Mouse (Mus musculus): ENCODE results near the gene Ndufb7.
A peak's percentile ranks its signal among the peaks of the same experiment; 100 is the strongest.
"Not testable (repeated sequence)": the region's sequence is repeated elsewhere in the genome, so short reads cannot be mapped to it uniquely, and the experiment has no call there.

Gene Ndufb7

DNA sequence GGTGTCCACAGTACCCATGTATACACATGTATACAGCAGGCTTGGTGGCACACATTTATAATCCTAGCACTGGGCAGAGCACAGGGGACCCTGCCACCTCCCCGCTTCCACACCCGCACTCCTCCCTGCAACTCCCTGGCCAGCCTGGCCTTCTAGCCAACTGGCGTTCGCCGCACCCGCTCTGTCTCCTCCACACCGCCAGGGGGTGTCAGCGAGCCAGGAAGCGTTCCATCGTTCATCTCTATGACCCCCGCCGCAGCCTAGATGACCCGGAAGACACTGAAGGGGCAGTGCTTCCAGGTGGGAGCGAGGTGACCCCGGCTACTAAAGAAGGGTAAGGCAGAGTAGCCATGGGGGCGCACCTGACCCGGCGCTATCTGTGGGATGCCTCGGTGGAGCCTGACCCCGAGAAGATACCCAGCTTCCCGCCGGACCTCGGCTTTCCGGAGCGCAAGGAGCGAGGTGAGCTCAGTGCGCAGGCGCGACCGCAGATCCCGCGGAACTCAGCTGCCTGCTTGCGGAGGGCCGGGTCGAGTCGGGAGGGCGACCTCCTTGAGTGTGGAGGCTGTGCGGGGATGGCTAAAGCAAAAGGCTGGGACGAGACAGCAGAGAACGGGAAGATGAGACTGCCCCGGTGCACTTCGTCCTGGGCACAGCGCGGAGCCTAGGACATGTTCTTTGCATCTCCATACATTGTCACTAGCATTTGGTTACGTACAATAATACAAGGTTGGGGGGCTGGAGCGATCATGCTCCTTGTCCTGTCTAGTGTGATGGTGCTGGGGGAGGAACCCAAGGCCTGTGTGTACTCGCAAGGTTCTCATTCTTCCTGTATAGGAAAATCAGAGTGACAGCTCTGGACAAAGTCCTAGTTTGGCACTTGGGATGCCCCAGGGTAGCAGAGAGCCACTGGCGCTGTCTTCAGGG is at the start of gene Ndufb7:
Gene Ndufb7, plus strand, starts transcription at position 203 of the 927 bp plus-strand sequence.
- DNase-seq (ENCODE audit: low spot score): peak; percentile 88

DNA sequence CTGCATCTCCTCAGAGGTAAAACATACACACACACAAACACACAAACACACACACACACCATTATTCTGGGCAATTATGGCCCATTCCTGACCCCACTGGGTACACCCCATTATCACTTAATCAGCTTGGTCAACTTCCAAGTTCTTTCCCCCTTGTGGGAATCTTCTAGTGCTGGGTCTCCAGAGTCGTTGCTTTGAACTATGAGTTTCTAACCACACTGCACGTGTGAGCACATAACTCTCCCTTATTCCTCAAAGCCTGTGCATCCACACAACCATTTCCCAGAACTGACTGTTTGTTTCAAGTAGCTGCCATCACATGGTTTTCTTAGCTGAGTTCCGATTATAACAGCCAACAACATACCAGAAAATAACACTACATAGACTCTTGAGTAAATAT is 46.0 kb upstream of the Ndufb7 start:
- no peak for DNase-seq (ENCODE audit: low spot score)

DNA sequence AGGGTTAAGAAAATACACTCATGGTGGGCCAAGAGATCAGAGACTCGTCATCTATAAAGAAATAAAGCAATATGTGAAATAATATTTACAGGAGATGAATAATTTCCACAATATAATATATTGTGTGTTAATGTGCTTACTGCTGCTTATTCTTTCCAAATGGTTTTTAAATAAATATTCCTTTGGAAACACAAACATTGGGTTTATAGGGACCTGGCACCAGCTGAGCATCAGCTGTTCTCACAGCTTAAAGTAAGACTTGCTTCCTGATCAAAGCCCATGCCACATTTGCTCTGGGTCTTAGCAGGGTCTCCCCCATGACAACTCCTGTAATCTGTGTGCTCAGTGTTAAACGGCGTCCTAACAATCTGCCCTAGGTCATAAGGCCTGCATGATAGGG is 45.6 kb upstream of the Ndufb7 start:
- not testable (repeated sequence) for DNase-seq (ENCODE audit: low spot score)

DNA sequence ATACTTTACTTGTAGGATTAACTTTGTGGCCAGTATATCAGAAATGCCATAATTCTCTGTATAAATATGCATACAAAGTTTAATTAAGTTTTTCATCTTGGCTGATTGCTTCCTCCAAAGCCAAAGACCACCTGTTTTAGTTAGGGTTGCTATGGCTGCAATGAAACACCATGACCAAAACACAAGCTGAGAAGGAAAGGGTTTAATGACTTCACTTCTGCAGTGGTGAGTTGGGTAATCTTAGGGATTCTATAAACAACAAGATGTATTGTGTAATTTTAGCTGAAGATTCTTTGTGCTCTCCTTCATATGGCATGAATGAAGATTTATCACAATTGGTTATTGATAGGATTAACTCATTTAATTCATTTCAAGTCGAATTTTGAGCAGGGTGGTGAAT is 45.2 kb upstream of the Ndufb7 start:
- DNase-seq (ENCODE audit: low spot score): no peak

DNA sequence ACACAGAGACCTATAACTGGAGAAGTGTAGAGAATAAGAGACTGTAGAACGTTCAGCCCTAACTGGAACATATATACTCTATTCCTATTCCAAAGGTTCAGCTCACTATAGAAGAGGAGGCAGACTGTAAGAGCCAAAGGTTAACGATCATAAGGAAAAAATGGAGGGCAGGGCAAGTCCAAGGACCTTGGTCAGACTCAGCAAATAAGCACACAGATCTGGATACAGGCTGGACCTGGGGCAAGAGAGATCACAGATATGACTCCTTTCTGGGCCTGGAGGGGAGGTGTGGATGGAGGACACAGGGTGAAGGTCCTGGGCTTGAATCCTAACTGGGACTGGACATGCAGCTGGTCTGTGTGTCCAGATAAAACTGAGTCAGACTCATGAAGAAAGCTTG is 31.7 kb upstream of the Ndufb7 start:
- DNase-seq (ENCODE audit: low spot score): no peak

DNA sequence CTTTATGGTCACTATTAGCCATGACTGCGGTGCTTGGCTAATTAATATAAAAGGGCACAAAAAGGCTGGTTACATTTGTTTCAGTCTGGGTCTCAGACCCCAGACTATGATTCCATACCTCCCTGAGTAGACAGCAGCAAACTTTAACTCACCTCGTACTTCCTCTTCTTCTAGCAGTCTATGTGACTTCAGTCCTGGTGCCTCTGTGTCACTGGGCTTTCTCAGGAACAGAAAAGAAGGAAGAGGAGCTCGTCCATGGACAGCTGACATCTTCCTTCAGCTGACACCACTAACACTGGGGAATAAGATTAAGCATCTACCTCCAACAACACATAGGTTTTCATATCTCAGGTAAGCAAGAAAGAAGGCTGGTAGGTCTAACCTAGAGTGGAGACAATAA is 30.7 kb upstream of the Ndufb7 start, which contains the start of gene Olfr370:
Gene Olfr370, plus strand, starts transcription at position 45 of the 400 bp plus-strand sequence.
- DNase-seq (ENCODE audit: low spot score): no peak

DNA sequence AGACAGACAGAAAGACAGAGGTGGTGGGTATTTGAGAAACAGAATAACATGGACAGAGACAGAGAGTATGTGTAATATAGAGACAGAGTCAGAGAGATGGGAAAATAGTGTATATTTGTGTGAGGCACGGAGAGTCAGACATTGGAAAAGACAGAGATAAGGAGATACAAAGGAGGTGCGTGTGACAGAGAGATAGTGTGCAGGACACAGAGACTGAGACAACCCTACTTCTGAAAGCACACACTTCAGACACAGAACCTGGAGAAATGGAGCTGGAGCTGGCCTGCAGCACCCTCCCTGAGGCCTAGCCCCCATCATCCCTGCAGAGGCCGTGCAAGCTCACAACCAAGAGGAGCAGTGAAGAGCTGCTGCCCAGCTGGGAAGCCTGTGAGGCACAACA is 3.8 kb upstream of the Ndufb7 start:
- no peak for DNase-seq (ENCODE audit: low spot score)

DNA sequence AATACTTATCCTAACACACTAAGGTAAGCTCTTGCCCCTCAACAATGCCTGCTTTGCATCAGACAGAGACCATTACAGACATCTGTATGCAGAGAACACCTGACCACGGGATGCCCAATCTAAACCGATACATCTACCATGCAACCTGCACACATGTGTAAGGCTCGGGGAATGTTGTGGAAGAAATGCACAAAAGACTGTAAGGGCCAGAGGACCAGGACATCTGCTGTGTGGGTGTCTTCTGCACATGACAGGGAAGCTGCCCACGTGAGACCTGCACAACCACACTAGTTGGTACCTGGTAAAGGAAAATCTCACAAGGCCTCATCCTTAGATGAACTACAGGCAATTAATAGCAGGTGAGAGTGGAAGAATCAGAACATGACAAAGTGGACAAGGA is 3.2 kb upstream of the Ndufb7 start:
- no peak for DNase-seq (ENCODE audit: low spot score)

DNA sequence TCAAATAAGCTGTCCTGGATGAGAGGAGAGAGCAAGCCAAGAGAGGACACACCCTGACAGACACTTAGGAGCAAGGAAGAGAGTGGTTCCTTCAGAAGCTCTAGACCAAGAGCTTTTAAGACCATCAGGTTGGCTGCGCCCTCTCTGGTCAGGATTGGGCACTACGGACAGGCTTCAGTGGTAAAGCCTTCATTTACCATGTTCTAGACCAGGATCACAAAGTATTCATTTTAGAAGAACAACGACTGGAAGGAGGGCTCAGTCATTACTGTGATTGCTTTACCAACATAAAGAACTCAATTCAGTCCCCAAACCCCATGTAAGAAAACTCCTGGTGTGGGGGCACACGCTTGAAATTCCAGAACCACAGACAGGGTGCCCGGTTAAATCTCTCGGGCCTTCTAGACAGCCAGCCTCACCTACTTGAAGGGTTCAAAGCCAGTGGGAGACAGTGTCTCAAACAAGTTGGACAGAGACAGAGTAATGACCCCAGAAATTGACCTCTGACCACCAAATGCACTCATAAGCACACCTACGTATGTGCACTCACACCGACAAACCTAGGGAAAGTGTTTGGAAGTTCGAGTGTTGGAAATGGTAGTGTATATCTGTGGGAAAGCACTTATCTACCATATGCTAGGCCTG is 618 bp upstream of the Ndufb7 start:
- no peak for DNase-seq (ENCODE audit: low spot score)

DNA sequence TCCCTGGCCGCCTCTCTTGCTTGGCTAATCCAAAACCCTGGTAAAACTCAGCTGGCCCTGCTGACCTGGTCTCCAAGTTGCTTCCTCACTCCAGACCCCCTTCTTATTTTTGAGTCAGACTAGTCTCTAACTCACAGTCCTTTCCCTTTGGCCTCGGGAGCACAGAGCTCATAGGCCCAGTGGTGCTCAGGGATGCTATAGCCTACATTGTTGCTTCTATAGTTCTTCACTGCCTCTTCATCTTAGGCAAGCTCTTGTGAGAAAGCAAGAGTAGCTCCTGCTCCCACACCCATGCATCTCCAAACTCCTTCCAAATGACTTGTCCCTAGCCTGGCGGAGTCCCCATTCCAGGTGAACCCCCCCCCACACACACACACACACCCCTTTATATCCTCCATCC is 1.2 kb downstream of the Ndufb7 start:
- DNase-seq (ENCODE audit: low spot score): no peak

DNA sequence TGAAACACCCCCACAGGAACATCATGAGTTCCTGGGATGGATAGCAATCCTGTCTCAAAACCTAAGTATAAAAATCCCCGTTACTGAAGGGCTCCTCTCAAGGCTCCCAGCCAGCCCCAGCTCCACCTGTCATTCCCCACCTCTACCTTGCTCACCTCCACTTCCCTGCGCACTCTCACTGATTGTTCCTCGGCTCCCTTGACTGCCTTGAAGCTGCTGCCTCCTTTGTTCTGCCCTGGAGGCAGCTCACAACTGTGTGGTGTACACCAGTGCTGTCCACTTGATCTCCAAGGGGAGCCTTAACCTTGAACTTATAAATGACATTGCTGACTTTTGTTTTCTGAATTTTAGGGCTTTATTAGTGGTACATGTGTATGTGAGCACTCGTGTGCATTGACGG is 1.7 kb downstream of the Ndufb7 start:
- no peak for DNase-seq (ENCODE audit: low spot score)

DNA sequence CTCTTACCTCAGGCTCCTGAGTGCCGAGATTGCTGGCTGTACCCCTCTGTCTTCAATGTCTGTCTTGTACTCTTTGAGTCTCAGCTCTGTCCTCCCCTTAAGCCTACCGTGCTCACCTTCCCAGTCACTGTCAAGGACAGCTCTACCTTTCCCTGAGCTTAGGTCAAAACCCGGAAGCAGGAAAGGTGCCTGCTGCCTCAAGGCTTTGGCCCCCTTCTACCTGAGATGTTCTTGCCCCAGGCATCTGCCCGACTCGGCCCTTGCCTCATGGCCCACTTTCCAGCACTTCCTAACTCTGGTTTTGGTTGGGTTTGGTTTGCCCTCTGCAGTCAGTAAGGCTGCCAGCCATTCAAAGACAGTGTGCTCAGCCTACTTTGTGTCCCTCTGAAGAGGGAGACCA is 2.3 kb downstream of the Ndufb7 start:
- DNase-seq (ENCODE audit: low spot score): no peak

DNA sequence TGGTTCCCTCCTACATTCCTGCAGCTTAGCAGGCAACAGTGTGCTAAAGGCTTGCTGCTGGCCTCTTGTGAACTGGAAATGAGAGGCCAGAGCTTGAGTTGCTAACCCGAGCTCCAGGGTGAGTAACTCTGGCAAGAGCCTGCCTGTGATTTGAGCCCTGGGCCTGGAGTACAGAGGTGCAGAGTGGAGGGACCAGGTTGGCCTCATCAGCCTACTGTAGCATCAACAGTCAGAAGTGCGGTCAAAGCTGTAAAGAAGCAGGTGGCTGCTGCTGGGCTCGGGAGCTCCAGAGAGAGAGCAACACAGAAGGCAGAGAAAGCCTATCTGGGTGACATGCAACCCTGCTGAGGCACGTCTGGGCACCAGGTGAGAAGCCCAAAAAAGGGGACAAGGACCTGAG is 2.7 kb downstream of the Ndufb7 start:
- no peak for DNase-seq (ENCODE audit: low spot score)

DNA sequence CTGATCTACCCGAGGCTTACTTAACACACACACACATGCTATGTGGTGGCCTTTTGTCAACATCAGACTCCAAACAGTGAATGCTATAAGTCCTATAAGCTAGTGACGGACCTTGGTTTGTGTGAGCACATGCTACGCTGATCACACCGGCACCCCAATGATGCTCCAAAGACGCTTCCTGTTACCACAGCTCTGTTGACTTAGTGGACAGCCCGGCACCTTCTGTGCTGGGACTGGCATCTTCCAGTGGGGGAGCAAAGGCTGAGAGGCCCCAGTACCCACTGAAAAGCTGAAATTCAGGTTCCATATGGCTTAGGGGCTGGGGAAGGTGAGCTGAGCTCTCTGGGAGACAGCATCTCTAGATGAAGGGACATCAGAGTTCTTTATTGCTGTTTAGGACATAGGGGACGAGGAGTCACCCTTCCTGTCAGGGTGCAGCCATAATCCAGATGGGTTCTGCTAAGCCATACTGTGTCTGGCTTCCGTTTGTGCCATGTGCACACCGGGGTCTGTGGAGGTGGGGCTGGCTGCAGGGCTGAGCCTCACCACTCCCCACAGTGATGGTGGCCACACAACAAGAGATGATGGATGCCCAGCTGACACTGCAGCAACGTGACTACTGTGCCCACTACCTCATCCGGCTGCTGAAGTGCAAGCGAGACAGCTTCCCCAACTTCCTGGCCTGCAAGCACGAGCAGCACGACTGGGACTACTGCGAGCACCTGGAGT is 4.0 kb downstream of the Ndufb7 start:
- DNase-seq (ENCODE audit: low spot score): no peak

DNA sequence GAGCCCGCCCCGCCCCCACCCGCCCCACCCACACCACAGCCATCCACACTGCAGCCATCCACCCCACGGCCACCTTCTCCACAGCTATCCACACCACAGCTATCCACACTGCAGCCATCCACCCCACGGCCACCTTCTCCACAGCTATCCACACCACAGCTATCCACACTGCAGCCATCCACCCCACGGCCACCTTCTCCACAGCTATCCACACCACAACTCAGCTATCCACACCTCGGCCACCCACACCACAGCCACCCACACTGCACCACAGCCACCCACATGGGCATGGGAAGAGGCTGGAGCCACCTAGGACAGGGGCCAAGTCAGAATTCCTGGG is 4.5 kb downstream of the Ndufb7 start:
- DNase-seq (ENCODE audit: low spot score): not testable (repeated sequence)

DNA sequence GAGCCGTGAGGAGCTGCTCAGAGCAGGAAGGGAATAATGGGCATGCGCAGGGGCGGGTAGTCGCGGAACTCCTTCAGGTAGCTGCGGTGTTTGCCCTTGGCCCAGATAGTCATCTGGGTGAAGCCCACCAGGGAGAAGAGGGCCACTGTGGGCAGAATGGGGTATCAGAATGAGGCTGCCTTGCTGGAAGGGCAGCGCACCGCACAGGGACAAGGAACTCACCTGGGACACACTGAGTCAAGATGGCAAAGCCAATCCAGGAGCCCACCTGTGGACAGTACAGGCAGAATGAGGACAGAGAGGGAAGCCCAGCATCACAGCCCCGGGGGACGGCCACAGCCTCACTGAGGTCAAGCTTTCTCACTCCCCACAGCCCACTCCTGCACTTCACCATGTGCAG is 5.3 kb downstream of the Ndufb7 start:
- DNase-seq (ENCODE audit: low spot score): no peak

DNA sequence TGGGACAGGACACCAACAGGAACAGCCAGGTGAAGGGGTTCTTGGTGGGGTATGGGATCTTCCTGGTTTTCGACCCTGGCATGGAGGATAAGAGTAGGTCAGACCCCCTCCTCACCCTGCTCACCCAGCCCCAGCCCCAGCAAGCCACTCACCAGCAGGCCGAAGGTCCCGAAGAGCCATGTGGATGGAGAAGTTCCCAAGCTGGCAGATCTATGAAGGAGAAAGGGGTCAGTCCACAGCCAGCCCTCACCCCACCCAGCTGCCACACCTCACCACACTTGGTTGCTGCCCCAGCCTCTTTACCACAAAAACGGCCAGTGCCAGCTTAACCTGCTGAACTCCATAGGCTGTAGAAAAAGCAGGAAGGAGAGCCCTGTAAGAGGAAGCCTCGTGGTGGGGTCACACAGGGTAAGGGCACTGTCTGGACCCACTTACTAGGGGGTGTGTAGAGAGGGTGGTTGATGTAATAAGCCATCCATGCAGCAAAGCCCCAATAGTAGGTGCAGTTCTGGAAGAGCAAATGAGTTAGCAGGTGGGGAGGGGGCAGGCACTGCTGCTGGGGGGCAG is 5.9 kb downstream of the Ndufb7 start:
- no peak for DNase-seq (ENCODE audit: low spot score)

DNA sequence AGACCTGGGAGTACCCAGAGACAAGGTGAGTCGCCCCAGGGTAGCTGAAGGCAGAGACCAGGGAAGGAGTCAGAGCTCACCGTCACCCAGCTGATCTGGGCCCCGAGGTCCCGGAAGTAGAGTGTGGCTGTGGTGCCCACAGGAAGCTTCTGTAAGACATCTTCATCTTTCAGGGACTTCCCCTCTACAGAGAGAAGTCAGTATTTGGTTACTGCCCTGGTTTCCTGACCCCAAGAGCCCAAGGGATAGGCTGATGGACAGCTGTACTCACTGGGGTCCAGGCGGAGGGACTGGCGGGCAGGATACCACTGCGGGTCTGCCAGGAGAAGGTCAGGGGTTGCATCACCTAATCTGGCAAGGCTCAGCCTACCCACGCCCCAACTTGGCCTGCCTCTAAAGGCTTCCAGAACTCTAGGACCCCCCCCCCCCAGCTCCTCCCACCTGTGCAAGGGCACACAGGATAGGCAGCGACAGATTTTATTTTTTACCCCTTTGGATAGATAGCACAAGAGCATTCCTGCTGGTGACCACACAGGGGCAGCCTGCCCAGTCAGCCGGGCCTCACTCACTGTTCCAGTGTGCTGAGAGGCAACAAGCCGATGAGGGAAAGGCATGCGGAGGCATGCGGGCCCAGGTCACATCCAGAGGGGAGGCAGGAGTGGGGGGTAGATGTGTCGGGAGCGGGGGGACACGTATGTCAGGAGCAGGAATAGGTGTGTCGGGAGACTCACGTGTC is 6.8 kb downstream of the Ndufb7 start:
- no peak for DNase-seq (ENCODE audit: low spot score)

DNA sequence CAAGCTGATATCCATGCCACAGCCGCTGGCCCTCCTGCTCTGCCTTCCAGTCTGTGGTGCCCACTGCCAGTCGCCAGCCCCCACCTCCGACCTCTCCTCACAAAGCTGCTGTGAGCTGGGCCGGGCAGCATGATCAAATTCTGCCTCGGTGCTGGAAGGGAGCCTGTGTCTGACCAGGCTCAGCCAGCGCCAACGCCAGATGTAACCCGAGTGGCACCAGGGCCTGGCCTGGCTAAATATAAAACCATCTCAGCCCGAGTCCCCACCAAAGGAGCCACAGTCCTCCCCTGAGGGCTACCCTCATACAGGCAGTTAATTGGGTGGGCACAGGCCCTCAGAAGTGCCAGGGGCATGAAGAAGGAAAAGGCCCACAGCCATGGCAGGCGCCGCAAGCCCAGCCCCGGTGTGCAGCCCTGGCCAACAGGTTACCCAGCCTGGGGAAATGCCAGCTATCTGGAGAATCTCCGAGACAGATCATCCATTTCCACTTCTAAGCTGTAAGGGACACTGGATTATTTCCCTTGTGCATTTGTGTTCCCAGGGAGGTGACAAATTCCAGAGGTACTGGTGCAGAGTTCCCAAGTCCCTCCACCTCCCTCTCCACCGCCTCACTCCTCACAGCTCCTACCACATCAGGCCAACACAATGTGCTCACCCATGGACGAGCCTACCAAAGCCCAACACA is 8.3 kb downstream of the Ndufb7 start:
- no peak for DNase-seq (ENCODE audit: low spot score)

DNA sequence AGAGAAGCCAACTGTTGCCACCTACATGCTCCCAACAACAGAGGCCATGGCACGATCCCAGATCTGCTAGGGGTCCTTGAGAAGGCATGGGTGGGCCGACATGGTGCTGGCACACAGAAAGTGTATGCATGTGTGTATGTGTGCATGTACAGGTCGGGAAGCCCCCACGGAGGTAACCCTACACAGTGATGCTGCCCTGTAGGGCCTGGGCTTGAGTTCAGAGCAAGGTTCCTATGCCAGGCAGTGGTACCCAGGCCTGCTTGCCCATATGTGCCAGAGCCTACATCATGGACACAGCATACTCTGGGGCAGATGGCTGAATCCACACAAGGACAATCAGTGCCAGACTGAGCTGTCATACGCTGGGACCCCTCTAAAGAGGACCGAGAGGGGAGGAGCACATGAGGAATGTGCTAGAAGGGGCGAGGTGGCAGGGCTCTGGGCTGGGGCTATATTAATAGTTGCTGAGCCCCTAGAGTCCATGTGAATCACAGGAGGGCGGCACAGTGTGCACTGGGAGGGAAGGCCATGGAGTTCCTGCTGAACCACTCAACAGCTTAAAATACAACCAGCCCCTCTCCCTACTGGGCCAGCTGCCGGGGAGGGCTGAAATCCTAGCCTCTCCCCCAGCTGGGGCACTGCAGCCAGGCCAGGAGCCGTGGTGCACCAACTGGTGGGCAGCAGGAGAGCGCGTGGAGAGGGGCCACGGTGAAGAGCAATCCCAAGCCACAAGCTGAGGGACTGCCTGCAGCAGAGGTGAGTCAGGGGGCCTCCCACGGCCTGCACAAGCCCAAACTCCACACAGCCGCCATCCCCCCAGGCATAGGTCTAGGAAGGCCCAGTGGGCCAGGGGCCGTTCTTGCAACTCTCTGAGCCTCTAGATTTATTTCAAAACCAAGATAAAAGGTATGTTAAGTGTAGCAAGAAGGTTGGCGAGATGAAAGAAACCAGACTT is 9.4 kb downstream of the Ndufb7 start:
- no peak for DNase-seq (ENCODE audit: low spot score)

All from urinary bladder, postnatal 10 days (tissue).